Comparison of ENCODE assay signal across 10 mouse cellular contexts in genomic region chr11:117729341-117729740, GRCm38 (mm10). TPM values are rescaled to one million over a fixed set of nuclear protein-coding genes. Genes with fewer than 3 reads are reported as not detected.
DNase-seq lines count a peak whose midpoint lies in the region; ATAC-seq and TF ChIP-seq lines count a peak whose summit lies in the region.
"Had no signal": no experiment of that assay in that cellular context is flagged by ENCODE, and none has a peak within 500 bp of the region (broad histone marks: within the 10 kb centered on the region; RNA-seq: fewer than 3 reads in every experiment).

No protein-coding gene starts in this region.

- peak overlapping the region; percentile 47; the same call in 1 of the 2 replicates for H3K27ac ChIP-seq in embryonic facial prominence, embryonic 12.5 days
- no peak overlapping the region for H3K27ac ChIP-seq in embryonic facial prominence, embryonic 10.5 days (replicated peaks)
- H3K27ac ChIP-seq in lung, postnatal 0 days (ENCODE audit: low read length) = peak overlapping the region; percentile 70; the same call in 1 of the 2 replicates

- ATAC-seq in embryonic facial prominence, embryonic 12.5 days (ENCODE audit: insufficient number of reproducible peaks, insufficient read depth, low FRiP score, low TSS enrichment) = no peak
- ATAC-seq in lung, postnatal 0 days = peak; percentile 85

- H3K79me2 ChIP-seq in myocyte (ENCODE audit: control insufficient read depth, insufficient read depth) = no peaks in the 10 kb centered on the region

- H3K36me3 ChIP-seq in embryonic facial prominence, embryonic 12.5 days = peaks cover 18% of the 10 kb centered on the region
- peaks cover 38% of the 10 kb centered on the region for H3K36me3 ChIP-seq in embryonic facial prominence, embryonic 10.5 days (replicated peaks)
- no peaks in the 10 kb centered on the region for H3K36me3 ChIP-seq in lung, postnatal 0 days (ENCODE audit: insufficient read depth, low read length)
- no peaks in the 10 kb centered on the region for H3K36me3 ChIP-seq in myocyte (ENCODE audit: control insufficient read depth, insufficient read depth)

- no peaks in the 10 kb centered on the region for H3K27me3 ChIP-seq in embryonic facial prominence, embryonic 12.5 days
- no peaks in the 10 kb centered on the region for H3K27me3 ChIP-seq in embryonic facial prominence, embryonic 10.5 days (replicated peaks; ENCODE audit: low read depth, poor library complexity, severe bottlenecking)
- H3K27me3 ChIP-seq in lung, postnatal 0 days (replicated peaks; ENCODE audit: insufficient read depth, low read length) = no peaks in the 10 kb centered on the region
- H3K27me3 ChIP-seq in myocyte (ENCODE audit: control insufficient read depth, insufficient read depth, insufficient read length) = no peaks in the 10 kb centered on the region
- H3K27me3 ChIP-seq: megakaryocyte, embryonic 14.5 days had no signal

- no peak overlapping the region for H3ac ChIP-seq in myocyte (ENCODE audit: control insufficient read depth, insufficient read length)

- no peak overlapping the region for H3K4me3 ChIP-seq in embryonic facial prominence, embryonic 12.5 days
- H3K4me3 ChIP-seq in embryonic facial prominence, embryonic 10.5 days = no peak overlapping the region
- H3K4me3 ChIP-seq in lung, postnatal 0 days (ENCODE audit: low read depth, low read length) = no peak overlapping the region
- H3K4me3 ChIP-seq in myocyte = no peak overlapping the region
- H3K4me3 ChIP-seq: megakaryocyte, embryonic 14.5 days had no signal

- DNase-seq in embryonic facial prominence, embryonic 10.5 days (ENCODE audit: low spot score) = no peak
- peak; percentile 58 for DNase-seq in kidney, adult 9 months
- DNase-seq in kidney, adult 18-20 months = no peak
- peak; percentile 86 for DNase-seq in lung, postnatal 0 days (ENCODE audit: low spot score)
- DNase-seq in lung, postnatal 25 days (ENCODE audit: low spot score) = no peak
- no peak for DNase-seq in frontal cortex, adult 2 months (ENCODE audit: extremely low spot score in 1 of 2, low spot score in 1 of 2)
- DNase-seq: right cerebral cortex, postnatal 4 days had no signal

- H3K4me2 ChIP-seq in embryonic facial prominence, embryonic 12.5 days (replicated peaks) = no peak overlapping the region
- no peak overlapping the region for H3K4me2 ChIP-seq in lung, postnatal 0 days (replicated peaks; ENCODE audit: low read depth, low read length)
- H3K4me2 ChIP-seq in myocyte (ENCODE audit: low read depth) = peak overlapping the region; percentile 69

- TF ChIP-seq CTCF in lung, postnatal 0 days (IDR thresholded peaks at IDR 0.05) = no peak

- no peak overlapping the region for H3K9ac ChIP-seq in embryonic facial prominence, embryonic 12.5 days
- H3K9ac ChIP-seq in lung, postnatal 0 days (replicated peaks; ENCODE audit: low read depth) = no peak overlapping the region

- no peak for TF ChIP-seq POLR2A in myocyte (IDR thresholded peaks at IDR 0.05; ENCODE audit: insufficient read length, low read depth)

- 79% methylated on average over 3 of the region's 3 CpGs for WGBS in embryonic facial prominence, embryonic 12.5 days
- WGBS in embryonic facial prominence, embryonic 10.5 days = 86% methylated on average over 3 of the region's 3 CpGs
- 58% methylated on average over 3 of the region's 3 CpGs for WGBS in lung, postnatal 0 days

- 0 out of 2 replicates have a peak, but pooled peaks cover 5% of the 10 kb centered on the region for H3K4me1 ChIP-seq in embryonic facial prominence, embryonic 12.5 days
- H3K4me1 ChIP-seq in embryonic facial prominence, embryonic 10.5 days = peaks cover 7% of the 10 kb centered on the region; the same call in 1 of the 2 replicates
- no peaks in the 10 kb centered on the region for H3K4me1 ChIP-seq in lung, postnatal 0 days (ENCODE audit: insufficient read depth, low read depth, low read length)

- 0 out of 2 replicates have a peak, but pooled peaks have one; percentile 14 for TF ChIP-seq EP300 in lung, postnatal 0 days (IDR thresholded peaks at IDR 0.05)

- H3K9me3 ChIP-seq in embryonic facial prominence, embryonic 12.5 days = no peaks in the 10 kb centered on the region
- no peaks in the 10 kb centered on the region for H3K9me3 ChIP-seq in embryonic facial prominence, embryonic 10.5 days
- no peaks in the 10 kb centered on the region for H3K9me3 ChIP-seq in lung, postnatal 0 days (ENCODE audit: low read length)
- H3K9me3 ChIP-seq: megakaryocyte, embryonic 14.5 days had no signal

TF ChIP-seq in myocyte, 11 proteins besides CTCF, POLR2A, EP300 and RAD21:
- TF ChIP-seq MYOG (IDR thresholded peaks at IDR 0.05; ENCODE audit: control insufficient read depth in 1 of 3, insufficient read depth in 1 of 3, insufficient read length in 2 of 3, low read depth in 2 of 3) (no peak), CEBPB (IDR thresholded peaks at IDR 0.05; ENCODE audit: insufficient read depth, poor library complexity, severe bottlenecking) (peak; percentile 31; the same call in 1 of the 2 replicates), POLR2AphosphoS2 (IDR thresholded peaks at IDR 0.05; ENCODE audit: insufficient read length, low read depth) (peak; percentile 52)

RNA-seq across cellular contexts. Expression of gene Tmc8, which starts 52.5 kb away (rescaled TPM):
- 1.3 TPM in 2 replicates for polyA plus RNA-seq in embryonic facial prominence, embryonic 12.5 days (2016; fragmentation: Nextera tagmentation; extraction: Ambion mirVana)
- polyA plus RNA-seq in embryonic facial prominence, embryonic 10.5 days (2016; fragmentation: Nextera tagmentation; extraction: Ambion mirVana) = 1.2 and 1.4 TPM in 2 replicates
- polyA plus RNA-seq in lung, postnatal 0 days (2015; fragmentation: Nextera tagmentation; extraction: Ambion mirVana) = 5.5 and 6.5 TPM in 2 replicates
- 0.19 TPM for polyA plus RNA-seq in myocyte (2012; fragmentation: generic; extraction: Trizol)
- polyA plus RNA-seq in frontal cortex, adult 2 months (2012; rRNA removed) = 0.42 and 0.50 TPM in 2 replicates

RNA-seq across cellular contexts. Expression of gene Tmc6, which starts 52.7 kb away (rescaled TPM):
- polyA plus RNA-seq in embryonic facial prominence, embryonic 12.5 days (2016; fragmentation: Nextera tagmentation; extraction: Ambion mirVana) = 17.5 and 19.1 TPM in 2 replicates
- polyA plus RNA-seq in embryonic facial prominence, embryonic 10.5 days (2016; fragmentation: Nextera tagmentation; extraction: Ambion mirVana) = 16.6 and 19.8 TPM in 2 replicates
- polyA plus RNA-seq in lung, postnatal 0 days (2015; fragmentation: Nextera tagmentation; extraction: Ambion mirVana) = 26.2 and 34.8 TPM in 2 replicates
- 51.9 TPM for polyA plus RNA-seq in myocyte (2012; fragmentation: generic; extraction: Trizol)
- 7.1 and 7.2 TPM in 2 replicates for polyA plus RNA-seq in frontal cortex, adult 2 months (2012; rRNA removed)

Comparison
In these comparisons a context has a peak if more than half of its experiments do, and no peak if none do; other contexts are left out.
1. DNase-seq: peak in kidney, adult 9 months (single experiment) and lung, postnatal 0 days (single experiment); none in embryonic facial prominence, embryonic 10.5 days (single experiment), kidney, adult 18-20 months (single experiment), lung, postnatal 25 days (single experiment) and frontal cortex, adult 2 months (0 of 2).